Mouse (Mus musculus): ENCODE measurements at regions not wholly inside any gene's neighbourhood (a gene's known extent, or its start where the extent isn't known, plus 50 kb on each side); places are given as distances from the start of the nearest gene placed in this dataset.
"Not testable (repeated sequence)": the region's sequence is repeated elsewhere in the genome, so short reads cannot be mapped to it uniquely, and the experiment has no call there.

- Histone ChIP-seq H3K4me3 (ENCODE audit: low read depth, low read length) (no peak overlapping the region), H3K36me3 (ENCODE audit: control insufficient read depth, insufficient read depth, low read length) (no peaks in the 10 kb centered on the region), H3K9ac (ENCODE audit: low read length) (no peak overlapping the region), H3K9me3 (ENCODE audit: control insufficient read depth, low read length) (no peaks in the 10 kb centered on the region), H3K27ac (replicated peaks; ENCODE audit: low read depth, low read length) (no peak overlapping the region), H3K27me3 (ENCODE audit: control insufficient read depth, insufficient read depth, low read length) (no peaks in the 10 kb centered on the region), H3K4me2 (ENCODE audit: low read depth, severe bottlenecking) (no peak overlapping the region), H3K4me1 (ENCODE audit: control insufficient read depth, insufficient read depth, low read length) (no peaks in the 10 kb centered on the region)
- DNase-seq (ENCODE audit: low spot score) = no peak
- no peak for ATAC-seq (ENCODE audit: insufficient number of reproducible peaks, low FRiP score, low TSS enrichment, low read depth)
- 77% methylated on average over 8 of the region's 8 CpGs for WGBS
Observed at GRCm38 (mm10) chr9:23692768-23693441, 404.9 kb upstream of the Npsr1 start.

- no peak for DNase-seq (ENCODE audit: low spot score)
- WGBS = 94% methylated on average over 1 of the region's 1 CpGs
Observed at GRCm38 (mm10) chr9:23693442-23693829, 404.4 kb upstream of the Npsr1 start.

GRCm38 (mm10) chr9:23694481-23694880 lies 403.3 kb upstream of the Npsr1 start:
- Histone ChIP-seq H3K4me2 (ENCODE audit: low read depth, severe bottlenecking) (no peak overlapping the region), H3K27me3 (ENCODE audit: control insufficient read depth, insufficient read depth, low read length) (no peaks in the 10 kb centered on the region), H3K27ac (replicated peaks; ENCODE audit: low read depth, low read length) (no peak overlapping the region), H3K9ac (ENCODE audit: low read length) (no peak overlapping the region), H3K9me3 (ENCODE audit: control insufficient read depth, low read length) (no peaks in the 10 kb centered on the region), H3K4me1 (ENCODE audit: control insufficient read depth, insufficient read depth, low read length) (no peaks in the 10 kb centered on the region), H3K4me3 (ENCODE audit: low read depth, low read length) (no peak overlapping the region), H3K36me3 (ENCODE audit: control insufficient read depth, insufficient read depth, low read length) (no peaks in the 10 kb centered on the region)
- DNase-seq (ENCODE audit: low spot score) (no peak), ATAC-seq (ENCODE audit: insufficient number of reproducible peaks, low FRiP score, low TSS enrichment, low read depth) (no peak)
- 92% methylated on average over 2 of the region's 2 CpGs for WGBS

More at GRCm38 (mm10) chr9:23693442-23693829, 404.4 kb upstream of the Npsr1 start:
- Histone ChIP-seq H3K4me1 (ENCODE audit: control insufficient read depth, insufficient read depth, low read length) (no peaks in the 10 kb centered on the region), H3K36me3 (ENCODE audit: control insufficient read depth, insufficient read depth, low read length) (no peaks in the 10 kb centered on the region), H3K9ac (ENCODE audit: low read length) (no peak overlapping the region), H3K27ac (replicated peaks; ENCODE audit: low read depth, low read length) (no peak overlapping the region), H3K9me3 (ENCODE audit: control insufficient read depth, low read length) (no peaks in the 10 kb centered on the region), H3K4me3 (ENCODE audit: low read depth, low read length) (no peak overlapping the region), H3K4me2 (ENCODE audit: low read depth, severe bottlenecking) (no peak overlapping the region), H3K27me3 (ENCODE audit: control insufficient read depth, insufficient read depth, low read length) (no peaks in the 10 kb centered on the region)
- no peak for ATAC-seq (ENCODE audit: insufficient number of reproducible peaks, low FRiP score, low TSS enrichment, low read depth)

- WGBS = 89% methylated on average over 1 of the region's 1 CpGs
- H3K9me3 ChIP-seq (ENCODE audit: control insufficient read depth, low read length) = no peaks in the 10 kb centered on the region
- H3K27ac ChIP-seq (replicated peaks; ENCODE audit: low read depth, low read length) = no peak overlapping the region
- H3K9ac ChIP-seq (ENCODE audit: low read length) = no peak overlapping the region
- ATAC-seq (ENCODE audit: insufficient number of reproducible peaks, low FRiP score, low TSS enrichment, low read depth) (no peak), DNase-seq (ENCODE audit: low spot score) (no peak)
- H3K4me1 ChIP-seq (ENCODE audit: control insufficient read depth, insufficient read depth, low read length) = no peaks in the 10 kb centered on the region
- H3K27me3 ChIP-seq (ENCODE audit: control insufficient read depth, insufficient read depth, low read length) = no peaks in the 10 kb centered on the region
- H3K4me2 ChIP-seq (ENCODE audit: low read depth, severe bottlenecking) = no peak overlapping the region
- no peak overlapping the region for H3K4me3 ChIP-seq (ENCODE audit: low read depth, low read length)
- no peaks in the 10 kb centered on the region for H3K36me3 ChIP-seq (ENCODE audit: control insufficient read depth, insufficient read depth, low read length)
Observed at GRCm38 (mm10) chr9:23700567-23700966, 397.2 kb upstream of the Npsr1 start.

GRCm38 (mm10) chr9:23717584-23717983 lies 380.2 kb upstream of the Npsr1 start:
- not testable (repeated sequence) for DNase-seq (ENCODE audit: low spot score); ATAC-seq (ENCODE audit: insufficient number of reproducible peaks, low FRiP score, low TSS enrichment, low read depth); H3K27me3 ChIP-seq (ENCODE audit: control insufficient read depth, insufficient read depth, low read length); H3K9me3 ChIP-seq (ENCODE audit: control insufficient read depth, low read length); H3K4me1 ChIP-seq (ENCODE audit: control insufficient read depth, insufficient read depth, low read length); H3K4me3 ChIP-seq (ENCODE audit: low read depth, low read length); H3K9ac ChIP-seq (ENCODE audit: low read length); H3K4me2 ChIP-seq (ENCODE audit: low read depth, severe bottlenecking); H3K27ac ChIP-seq (replicated peaks; ENCODE audit: low read depth, low read length); H3K36me3 ChIP-seq (ENCODE audit: control insufficient read depth, insufficient read depth, low read length)

- no peak overlapping the region for H3K4me3 ChIP-seq (ENCODE audit: low read depth, low read length)
Observed at GRCm38 (mm10) chr9:23728816-23729215, 369.0 kb upstream of the Npsr1 start.

GRCm38 (mm10) chr9:23752478-23752877 lies 345.3 kb upstream of the Npsr1 start:
- WGBS = 87% methylated on average over 5 of the region's 5 CpGs
- H3K9me3 ChIP-seq (ENCODE audit: control insufficient read depth, low read length) = no peaks in the 10 kb centered on the region
- no peaks in the 10 kb centered on the region for H3K27me3 ChIP-seq (ENCODE audit: control insufficient read depth, insufficient read depth, low read length)
- no peak overlapping the region for H3K4me2 ChIP-seq (ENCODE audit: low read depth, severe bottlenecking)
- ATAC-seq (ENCODE audit: insufficient number of reproducible peaks, low FRiP score, low TSS enrichment, low read depth) (no peak), DNase-seq (ENCODE audit: low spot score) (no peak)
- no peak overlapping the region for H3K4me3 ChIP-seq (ENCODE audit: low read depth, low read length)
- H3K27ac ChIP-seq (replicated peaks; ENCODE audit: low read depth, low read length) = no peak overlapping the region
- no peaks in the 10 kb centered on the region for H3K36me3 ChIP-seq (ENCODE audit: control insufficient read depth, insufficient read depth, low read length)
- no peak overlapping the region for H3K9ac ChIP-seq (ENCODE audit: low read length)
- no peaks in the 10 kb centered on the region for H3K4me1 ChIP-seq (ENCODE audit: control insufficient read depth, insufficient read depth, low read length)

More at GRCm38 (mm10) chr9:23728816-23729215, 369.0 kb upstream of the Npsr1 start:
- ATAC-seq (ENCODE audit: insufficient number of reproducible peaks, low FRiP score, low TSS enrichment, low read depth) (no peak), DNase-seq (ENCODE audit: low spot score) (no peak)
- Histone ChIP-seq H3K9me3 (ENCODE audit: control insufficient read depth, low read length) (no peaks in the 10 kb centered on the region), H3K27me3 (ENCODE audit: control insufficient read depth, insufficient read depth, low read length) (no peaks in the 10 kb centered on the region), H3K36me3 (ENCODE audit: control insufficient read depth, insufficient read depth, low read length) (no peaks in the 10 kb centered on the region), H3K9ac (ENCODE audit: low read length) (no peak overlapping the region), H3K27ac (replicated peaks; ENCODE audit: low read depth, low read length) (no peak overlapping the region), H3K4me2 (ENCODE audit: low read depth, severe bottlenecking) (no peak overlapping the region), H3K4me1 (ENCODE audit: control insufficient read depth, insufficient read depth, low read length) (no peaks in the 10 kb centered on the region)
- 79% methylated on average over 4 of the region's 4 CpGs for WGBS

- H3K27ac ChIP-seq (replicated peaks; ENCODE audit: low read depth, low read length) = no peak overlapping the region
- H3K9ac ChIP-seq (ENCODE audit: low read length) = no peak overlapping the region
- no peak overlapping the region for H3K4me3 ChIP-seq (ENCODE audit: low read depth, low read length)
- ATAC-seq (ENCODE audit: insufficient number of reproducible peaks, low FRiP score, low TSS enrichment, low read depth) (no peak), DNase-seq (ENCODE audit: low spot score) (no peak)
- no peaks in the 10 kb centered on the region for H3K36me3 ChIP-seq (ENCODE audit: control insufficient read depth, insufficient read depth, low read length)
- no peaks in the 10 kb centered on the region for H3K9me3 ChIP-seq (ENCODE audit: control insufficient read depth, low read length)
- 36% methylated on average over 4 of the region's 4 CpGs for WGBS
- H3K27me3 ChIP-seq (ENCODE audit: control insufficient read depth, insufficient read depth, low read length) = no peaks in the 10 kb centered on the region
- H3K4me1 ChIP-seq (ENCODE audit: control insufficient read depth, insufficient read depth, low read length) = no peaks in the 10 kb centered on the region
- H3K4me2 ChIP-seq (ENCODE audit: low read depth, severe bottlenecking) = no peak overlapping the region
Observed at GRCm38 (mm10) chr9:23786660-23787059, 311.1 kb upstream of the Npsr1 start.

Measured in limb, embryonic 11.5 days (tissue).